Mouse (Mus musculus) thymus, postnatal 4 days (tissue): ENCODE results near the gene Neu1.
A peak's percentile ranks its signal among the peaks of the same experiment; 100 is the strongest.
"Not testable (repeated sequence)": the region's sequence is repeated elsewhere in the genome, so short reads cannot be mapped to it uniquely, and the experiment has no call there.

Source experiments
- DNase-seq: peaks from one replicate; pipeline ENCODE4 v3.0.0; 2021

Gene Neu1

GRCm38 (mm10) chr17:34931061-34931734 is at the start of gene Neu1:
Gene Neu1 (plus strand): TSS chr17:34931253.
- peak; percentile 96 for DNase-seq

GRCm38 (mm10) chr17:34881683-34882310 is 49.3 kb upstream of the Neu1 start, which contains the start of gene Gm20547:
Gene Gm20547 (minus strand): TSS chr17:34882042.
- DNase-seq, result no peak

- no peak for DNase-seq
These were observed 47.7 kb upstream of the Neu1 start for GRCm38 (mm10) chr17:34883332-34883731.

GRCm38 (mm10) chr17:34884704-34885103 is 46.3 kb upstream of the Neu1 start:
- no peak for DNase-seq

- no peak for DNase-seq
These were observed 45.4 kb upstream of the Neu1 start for GRCm38 (mm10) chr17:34885615-34886014.

- DNase-seq, result no peak
These were observed 43.1 kb upstream of the Neu1 start for GRCm38 (mm10) chr17:34887942-34888341.

- DNase-seq, result no peak
These were observed 40.8 kb upstream of the Neu1 start for GRCm38 (mm10) chr17:34890074-34890743.

- no peak for DNase-seq
These were observed 39.7 kb upstream of the Neu1 start for GRCm38 (mm10) chr17:34891377-34891776.

GRCm38 (mm10) chr17:34893072-34893824 is 37.8 kb upstream of the Neu1 start:
- DNase-seq, result no peak

- peak; percentile 97 for DNase-seq
These were observed 36.9 kb upstream of the Neu1 start for GRCm38 (mm10) chr17:34894074-34894597.

GRCm38 (mm10) chr17:34894801-34895530 is 36.1 kb upstream of the Neu1 start:
- DNase-seq, result peak; percentile 40

GRCm38 (mm10) chr17:34895724-34896123 is 35.3 kb upstream of the Neu1 start:
- peak; percentile 32 for DNase-seq

- peak; percentile 53 for DNase-seq
These were observed 34.7 kb upstream of the Neu1 start for GRCm38 (mm10) chr17:34896366-34896765.

GRCm38 (mm10) chr17:34897373-34898159 is 33.5 kb upstream of the Neu1 start:
- no peak for DNase-seq

- DNase-seq, result peak; percentile 87
These were observed 32.9 kb upstream of the Neu1 start, which contains the start of the genes C2 and Ehmt2 for GRCm38 (mm10) chr17:34898160-34898586. Gene C2 (minus strand): TSS chr17:34898265. Gene Ehmt2 (plus strand): TSS chr17:34898469.

GRCm38 (mm10) chr17:34898706-34899052 is 32.4 kb upstream of the Neu1 start:
- DNase-seq, result peak; percentile 71

- peak; percentile 70 for DNase-seq
These were observed 31.8 kb upstream of the Neu1 start for GRCm38 (mm10) chr17:34899053-34899889.

- no peak for DNase-seq
These were observed 31.2 kb upstream of the Neu1 start for GRCm38 (mm10) chr17:34899890-34900243.

GRCm38 (mm10) chr17:34900826-34901225 is 30.2 kb upstream of the Neu1 start:
- DNase-seq, result not testable (repeated sequence)

GRCm38 (mm10) chr17:34901948-34902347 is 29.1 kb upstream of the Neu1 start:
- DNase-seq, result not testable (repeated sequence)
